Mouse (Mus musculus) kidney, adult 2 months (tissue): ENCODE measurements at regions not wholly inside any gene's neighbourhood (a gene's known extent, or its start where the extent isn't known, plus 50 kb on each side); places are given as distances from the start of the nearest gene placed in this dataset.

ENCODE experiments used
- CTCF ChIP-seq: fragments of 200-500 bp; conservative IDR thresholded peaks from 2 replicates; pipeline ENCODE4 v1.5.1; 2011; ENCODE audit warnings: low read depth, mild to moderate bottlenecking, control low read depth, low read length, moderate library complexity, mixed read lengths; ENCODE audit not compliant: insufficient read depth, insufficient read length
- POLR2A ChIP-seq: fragments of 200-500 bp; IDR thresholded peaks from one replicate; pipeline ENCODE4 v1.6.1; 2011; ENCODE audit warnings: low read depth, low read length, control low read depth

DNA sequence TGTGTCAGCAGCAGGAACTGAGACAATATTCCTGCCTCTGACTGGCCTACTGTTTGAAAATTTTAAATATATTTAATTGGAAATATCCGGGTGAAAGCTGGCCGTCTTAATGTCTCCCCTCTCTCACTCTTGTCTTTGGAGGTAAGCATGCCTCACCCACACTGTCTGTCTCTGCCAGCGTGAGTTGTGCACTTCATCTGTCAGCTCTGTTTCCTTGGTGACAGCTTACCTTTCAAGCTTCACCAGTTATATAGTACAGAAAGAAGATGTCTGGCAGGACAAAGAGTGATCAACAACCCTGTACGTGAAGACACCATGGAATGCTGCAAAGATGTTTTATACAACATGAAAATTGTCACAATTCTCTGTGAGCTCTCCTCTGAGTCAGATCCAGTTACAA lies 155.3 kb downstream of the Ibtk start:
- TF ChIP-seq POLR2A (no peak), CTCF (no peak)
